Mouse (Mus musculus) MEL (cell line): Measurements from ENCODE around the gene Car12. TPM values are rescaled to one million over a fixed set of nuclear protein-coding genes. Genes with fewer than 3 reads are reported as not detected.

Source experiments
- DNase-seq: peaks from one replicate; pipeline ENCODE4 v3.0.0; 2011; ENCODE audit warnings: low read depth, low spot score
- H3K27ac ChIP-seq: 2 replicates; pipeline ENCODE4 v1.5.1; 2012; ENCODE audit warnings: low read depth, mild to moderate bottlenecking, control low read depth, low read length, moderate library complexity; ENCODE audit not compliant: control insufficient read depth
- H3K27me3 ChIP-seq, 2 experiments: fragments of 150-350 bp in 1 of 2; sonication (generic) in 1 of 2; 2 replicates each; pipeline ENCODE4 v1.6.1; 2012; ENCODE audit warnings: low read length in 2 of 2, mild to moderate bottlenecking in 2 of 2, improper control_type of control experiment in 1 of 2, moderate library complexity in 1 of 2; ENCODE audit not compliant: insufficient read depth in 2 of 2, control insufficient read depth in 1 of 2
- H3K36me3 ChIP-seq, 2 experiments: 2 replicates each; pipeline ENCODE4 v1.6.1; 2012 to 2014; ENCODE audit warnings: low read length in 2 of 2, improper control_type of control experiment in 1 of 2, inconsistent platforms in 1 of 2, mild to moderate bottlenecking in 1 of 2; ENCODE audit not compliant: insufficient read depth in 2 of 2, control insufficient read depth in 1 of 2
- H3K4me1 ChIP-seq, 2 experiments: fragments of 150-350 bp in 1 of 2; sonication (generic) in 1 of 2; 2 replicates each; pipeline ENCODE4 v1.6.1; 2012; ENCODE audit warnings: low read length in 2 of 2, improper control_type of control experiment in 1 of 2, mild to moderate bottlenecking in 1 of 2; ENCODE audit not compliant: insufficient read depth in 2 of 2, control insufficient read depth in 1 of 2
- H3K4me3 ChIP-seq, 2 experiments: fragments of 150-350 bp in 1 of 2; sonication (generic) in 1 of 2; 2 replicates each; pipeline ENCODE4 v1.5.1; 2012; ENCODE audit warnings: low read depth in 2 of 2, low read length in 2 of 2, mild to moderate bottlenecking in 2 of 2, moderate library complexity in 2 of 2, control low read depth in 1 of 2, improper control_type of control experiment in 1 of 2; ENCODE audit not compliant: control insufficient read depth in 1 of 2, insufficient read depth in 1 of 2
- H3K79me2 ChIP-seq: 2 replicates; pipeline ENCODE4 v1.6.1; 2012; ENCODE audit warnings: mild to moderate bottlenecking, low read length, moderate library complexity; ENCODE audit not compliant: control insufficient read depth, poor library complexity, insufficient read depth
- H3K9ac ChIP-seq: 2 replicates; pipeline ENCODE4 v1.6.1; 2012; ENCODE audit warnings: low read depth, mild to moderate bottlenecking, control low read depth, low read length, moderate library complexity; ENCODE audit not compliant: control insufficient read depth, poor library complexity, severe bottlenecking
- H3K9me3 ChIP-seq: fragments of 150-350 bp; sonication (generic); replicated peaks from 2 replicates; pipeline ENCODE4 v1.6.1; 2012; ENCODE audit warnings: mild to moderate bottlenecking, low read length, improper control_type of control experiment, moderate library complexity; ENCODE audit not compliant: insufficient read depth
- CTCF ChIP-seq, 3 experiments: IDR thresholded peaks in 2 of 3; conservative IDR thresholded peaks in 1 of 3; 2 replicates each; pipeline ENCODE4 v1.5.1; 2011 to 2012; ENCODE audit warnings: low read length in 3 of 3, low read depth in 2 of 3, mild to moderate bottlenecking in 2 of 3, improper control_type of control experiment in 1 of 3, inconsistent platforms in 1 of 3, mixed read lengths in 1 of 3, moderate library complexity in 1 of 3; ENCODE audit not compliant: control insufficient read depth in 1 of 3, insufficient read depth in 1 of 3, poor library complexity in 1 of 3, severe bottlenecking in 1 of 3
- GABPA ChIP-seq: IDR thresholded peaks from 2 replicates; pipeline ENCODE4 v1.6.1; 2012; ENCODE audit warnings: low read depth, mild to moderate bottlenecking, inconsistent platforms, low read length, improper control_type of control experiment, moderate library complexity
- JUND ChIP-seq: IDR thresholded peaks from 2 replicates; pipeline ENCODE4 v1.6.1; 2011; ENCODE audit warnings: low read depth, mild to moderate bottlenecking, improper control_type of control experiment, low read length
- MAFK ChIP-seq: IDR thresholded peaks from 2 replicates; pipeline ENCODE4 v1.6.1; 2011; ENCODE audit warnings: low read depth, mild to moderate bottlenecking, low read length, improper control_type of control experiment, borderline replicate concordance
- MAX ChIP-seq: IDR thresholded peaks from 2 replicates; pipeline ENCODE4 v1.6.1; 2011; ENCODE audit warnings: low read length, improper control_type of control experiment
- MAZ ChIP-seq: IDR thresholded peaks from 2 replicates; pipeline ENCODE4 v1.6.1; 2012; ENCODE audit warnings: low read depth, mild to moderate bottlenecking, inconsistent platforms, low read length, improper control_type of control experiment
- POLR2AphosphoS2 ChIP-seq: IDR thresholded peaks from 2 replicates; pipeline ENCODE4 v1.6.1; 2011; ENCODE audit warnings: low read length, improper control_type of control experiment
- POLR2AphosphoS5 ChIP-seq: IDR thresholded peaks from 2 replicates; pipeline ENCODE4 v1.6.1; 2012; ENCODE audit warnings: low read depth, borderline replicate concordance, mild to moderate bottlenecking, inconsistent platforms, low read length, moderate library complexity, mixed read lengths
- RAD21 ChIP-seq: IDR thresholded peaks from 2 replicates; pipeline ENCODE4 v1.6.1; 2011; ENCODE audit warnings: mild to moderate bottlenecking, low read depth, low read length, improper control_type of control experiment
- SIN3A ChIP-seq: IDR thresholded peaks from 2 replicates; pipeline ENCODE4 v1.6.1; 2012; ENCODE audit warnings: low read length, improper control_type of control experiment, inconsistent platforms
- SMC3 ChIP-seq: IDR thresholded peaks from 2 replicates; pipeline ENCODE4 v1.6.1; 2011; ENCODE audit warnings: low read depth, low read length, improper control_type of control experiment
- TCF12 ChIP-seq: IDR thresholded peaks from 2 replicates; pipeline ENCODE4 v1.6.1; 2014; ENCODE audit warnings: low read depth, mild to moderate bottlenecking, inconsistent platforms, low read length, improper control_type of control experiment, moderate library complexity
- UBTF ChIP-seq: IDR thresholded peaks from 2 replicates; pipeline ENCODE4 v1.6.1; 2012; ENCODE audit warnings: low read depth, mild to moderate bottlenecking, inconsistent platforms, low read length, improper control_type of control experiment, moderate library complexity, borderline replicate concordance; ENCODE audit not compliant: insufficient read depth
- USF2 ChIP-seq, 2 experiments: IDR thresholded peaks; 2 replicates each; pipeline ENCODE4 v1.6.1; 2011 to 2012; ENCODE audit warnings: improper control_type of control experiment in 2 of 2, low read length in 2 of 2, borderline replicate concordance in 1 of 2, inconsistent platforms in 1 of 2, low read depth in 1 of 2, mild to moderate bottlenecking in 1 of 2; ENCODE audit not compliant: insufficient read depth in 1 of 2
- ZC3H11A ChIP-seq: IDR thresholded peaks from 2 replicates; pipeline ENCODE4 v1.6.1; 2012; ENCODE audit warnings: low read depth, mild to moderate bottlenecking, inconsistent platforms, low read length, improper control_type of control experiment
- ZMIZ1 ChIP-seq: IDR thresholded peaks from 2 replicates; pipeline ENCODE4 v1.6.1; 2012; ENCODE audit warnings: low read depth, mild to moderate bottlenecking, inconsistent platforms, low read length, improper control_type of control experiment, moderate library complexity
- ZNF384 ChIP-seq: IDR thresholded peaks from 2 replicates; pipeline ENCODE4 v1.6.1; 2012; ENCODE audit warnings: low read depth, mild to moderate bottlenecking, inconsistent platforms, low read length, improper control_type of control experiment
- polyA plus RNA-seq, 2 experiments: library from polyadenylated mRNA; stranded (reverse) in 1 of 2; unstranded in 1 of 2; fragments of >175 nt in 1 of 2; fragments of >200 nt in 1 of 2; gene quantifications; 2 replicates each; pipeline versions ENCODE4 v1.2.1 to v1.2.4; 2012; ENCODE audit warnings: low replicate concordance in 2 of 2, low read depth in 1 of 2; ENCODE audit not compliant: insufficient read length in 2 of 2, insufficient read depth in 1 of 2, missing spikeins in 1 of 2
- total RNA-seq: library from RNA; depleted of rRNA; stranded (reverse); fragments of 300-350 nt; gene quantifications from 2 replicates; pipeline ENCODE4 v1.2.3, GENCODE M21; 2012

Car12 gene
- total and polyA plus RNA-seq, 3 experiments, result 0.77 to 1.8 TPM; not detected in 1

DNA sequence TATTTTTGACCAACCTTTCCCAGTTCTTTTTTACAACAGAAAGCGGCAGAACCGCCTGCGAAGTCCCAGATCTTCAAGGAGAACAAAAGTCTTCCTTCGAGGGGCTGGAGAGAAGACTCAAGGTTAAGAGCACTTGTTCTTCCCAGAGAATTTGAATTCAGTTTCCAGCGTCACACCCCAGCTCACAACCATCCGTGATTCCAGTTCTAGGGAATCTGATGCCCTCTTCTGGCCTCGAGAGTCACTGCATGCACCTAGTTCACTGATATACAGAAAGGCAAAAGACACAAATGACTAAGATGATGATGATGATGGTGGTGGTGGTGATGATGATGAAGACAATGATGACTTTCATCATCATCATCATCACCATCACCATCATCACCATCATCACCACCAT, 48.9 kb upstream of the Car12 start:
- DNase-seq, result peak; percentile 20
- Histone ChIP-seq H3K27me3 (no peaks in the 10 kb centered on the region; a peak in 1 of 4 replicates), H3K36me3 (no peaks in the 10 kb centered on the region), H3K9me3 (no peaks in the 10 kb centered on the region), H3K4me3 (no peak overlapping the region), H3K4me1 (no peaks in the 10 kb centered on the region), H3K27ac (no peak overlapping the region), H3K9ac (no peak overlapping the region), H3K79me2 (no peaks in the 10 kb centered on the region)
- peak; percentile 39 to 47 (median 46); a peak in 5 of 6 replicates for TF ChIP-seq CTCF (IDR thresholded peaks at IDR 0.05 in 2 of 3, conservative IDR thresholded peaks at IDR 0.05 in 1 of 3; ENCODE audit: control insufficient read depth in 1 of 3, insufficient read depth in 1 of 3, low read depth in 2 of 3, low read length in 3 of 3, poor library complexity in 1 of 3, severe bottlenecking in 1 of 3)
- no peak for TF ChIP-seq POLR2AphosphoS2
- peak; percentile 47 for TF ChIP-seq RAD21
- TF ChIP-seq SMC3, result peak; percentile 65
- peak; percentile 43 for TF ChIP-seq ZC3H11A

DNA sequence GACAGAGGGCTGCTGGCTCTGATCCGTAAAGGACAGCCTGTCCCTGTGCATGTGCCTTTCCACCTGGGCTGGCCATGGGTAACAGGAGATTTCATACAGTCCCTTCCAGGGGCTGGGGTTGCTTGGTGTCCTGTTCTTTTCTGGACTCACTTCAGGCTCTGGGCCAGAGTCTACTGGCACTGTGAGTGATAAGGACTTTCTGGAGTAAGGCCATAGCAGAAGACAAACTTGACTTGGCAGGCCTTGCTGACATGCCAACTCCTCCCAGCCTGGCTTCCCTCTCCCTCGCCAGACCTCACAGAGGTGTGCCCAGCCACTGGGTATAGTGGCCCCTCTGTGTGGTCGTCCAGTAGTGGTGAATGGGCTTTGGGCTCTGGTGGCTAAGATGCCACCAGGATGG, 47.3 kb upstream of the Car12 start:
- no peaks in the 10 kb centered on the region for H3K4me1 ChIP-seq
- H3K27ac ChIP-seq, result no peak overlapping the region
- peaks cover 0 to 2% of the 10 kb centered on the region in 2 experiments; a peak in 2 of 4 replicates for H3K27me3 ChIP-seq
- H3K4me3 ChIP-seq, result no peak overlapping the region
- no peak overlapping the region for H3K9ac ChIP-seq
- H3K9me3 ChIP-seq, result no peaks in the 10 kb centered on the region
- H3K79me2 ChIP-seq, result no peaks in the 10 kb centered on the region
- H3K36me3 ChIP-seq, result no peaks in the 10 kb centered on the region
- DNase-seq, result no peak
- TF ChIP-seq MAFK (no peak), USF2 (IDR thresholded peaks at IDR 0.05; ENCODE audit: borderline replicate concordance in 1 of 2, insufficient read depth in 1 of 2, low read depth in 1 of 2, low read length in 2 of 2) (no peak), POLR2AphosphoS2 (no peak), SIN3A (no peak), GABPA (no peak), TCF12 (no peak), MAZ (no peak), JUND (no peak), UBTF (no peak), ZMIZ1 (no peak), POLR2AphosphoS5 (no peak), RAD21 (no peak), ZNF384 (no peak), MAX (no peak)
